Mouse (Mus musculus) lung, adult 10 weeks (tissue): Measurements from ENCODE around the gene Aoah. TPM values are rescaled to one million over a fixed set of nuclear protein-coding genes. Genes with fewer than 3 reads are reported as not detected.

Source experiments
- polyA plus RNA-seq: library from polyadenylated mRNA; stranded (reverse); fragments of 350-450 nt; fragmentation: Illumina TruSeq; extraction: RNeasy Lipid Tissue Mini Kit (QIAGEN cat#74804); gene quantifications from one replicate; pipeline ENCODE4 v1.2.3, GENCODE M21; 2014; ENCODE audit warnings: low read depth, low replicate concordance; ENCODE audit not compliant: insufficient read depth

Aoah gene
- polyA plus RNA-seq, result 1.5 TPM

GRCm38 (mm10) chr13:20793901-20794300 is at the start of gene Aoah:
Gene Aoah, plus strand, starts transcription at chr13:20794113.

GRCm38 (mm10) chr13:21074847-21075246 is 280.9 kb downstream of the Aoah start, which contains the start of gene Olfr1370:
Gene Olfr1370, minus strand, starts transcription at chr13:21074947.

